Mouse (Mus musculus) G1E (cell line): ENCODE measurements around the gene Ctnnbl1.

ENCODE experiments used
- CTCF ChIP-seq: IDR thresholded peaks from 2 replicates; pipeline ENCODE4 v1.5.1; 2012; ENCODE audit warnings: low read depth, low read length, inconsistent platforms, mixed read lengths
- GATA1 ChIP-seq: IDR thresholded peaks from 2 replicates; pipeline ENCODE4 v1.6.1; 2012; ENCODE audit warnings: borderline replicate concordance, low read length, inconsistent platforms, mixed read lengths
- TAL1 ChIP-seq: conservative IDR thresholded peaks from 2 replicates; pipeline ENCODE4 v1.6.1; 2012; ENCODE audit warnings: low read depth, low read length, inconsistent platforms, mixed read lengths

GRCm38 (mm10) chr2:157810749-157811148 is 73.5 kb downstream of the Ctnnbl1 start:
- no peak for TF ChIP-seq TAL1
- no peak for TF ChIP-seq CTCF
- no peak for TF ChIP-seq GATA1
